Mouse (Mus musculus) midbrain, postnatal 0 days (tissue): ENCODE data around the gene Zfp536. TPM values are rescaled to one million over a fixed set of nuclear protein-coding genes. Genes with fewer than 3 reads are reported as not detected.

Experiments
- ATAC-seq: fragments of 200-750 bp; cut with Nextera tagmentation; 2 replicates; pipeline ENCODE4 v1.8.0; 2017; ENCODE audit warnings: moderate number of reproducible peaks, mild to moderate bottlenecking, moderate TSS enrichment, moderate library complexity; ENCODE audit not compliant: low FRiP score
- DNase-seq: peaks from one replicate; pipeline ENCODE4 v3.0.0-alpha.2; 2015; ENCODE audit warnings: low spot score
- H3K27ac ChIP-seq: fragments of 300-500 bp; sonication (generic); 2 replicates; pipeline ENCODE4 v1.5.1; 2014; ENCODE audit warnings: low read depth, mild to moderate bottlenecking, low read length, mixed read lengths
- H3K27me3 ChIP-seq: fragments of 300-500 bp; sonication (generic); 2 replicates; pipeline ENCODE4 v1.6.1; 2014; ENCODE audit warnings: low read length, control low read depth, mixed read lengths; ENCODE audit not compliant: insufficient read depth
- H3K36me3 ChIP-seq: fragments of 300-500 bp; sonication (generic); 2 replicates; pipeline ENCODE4 v1.6.1; 2014; ENCODE audit warnings: low read length, control low read depth, mixed read lengths; ENCODE audit not compliant: insufficient read depth
- H3K4me1 ChIP-seq: fragments of 300-500 bp; sonication (generic); 2 replicates; pipeline ENCODE4 v1.6.1; 2014; ENCODE audit warnings: mild to moderate bottlenecking, control low read depth, antibody characterized with exemption, low read length, mixed read lengths; ENCODE audit not compliant: insufficient read depth
- H3K4me2 ChIP-seq: fragments of 300-500 bp; sonication (generic); 2 replicates; pipeline ENCODE4 v1.6.1; 2014; ENCODE audit warnings: low read depth, mild to moderate bottlenecking, low read length, mixed read lengths; ENCODE audit not compliant: poor library complexity, severe bottlenecking
- H3K4me3 ChIP-seq: fragments of 300-500 bp; sonication (generic); 2 replicates; pipeline ENCODE4 v1.5.1; 2014; ENCODE audit warnings: low read depth, mild to moderate bottlenecking, low read length, moderate library complexity
- H3K9ac ChIP-seq: fragments of 300-500 bp; sonication (generic); replicated peaks from 2 replicates; pipeline ENCODE4 v1.6.1; 2014; ENCODE audit warnings: mild to moderate bottlenecking, low read length, moderate library complexity, mixed read lengths; ENCODE audit not compliant: poor library complexity, severe bottlenecking
- H3K9me3 ChIP-seq: fragments of 300-500 bp; sonication (generic); 2 replicates; pipeline ENCODE4 v1.6.1; 2016; ENCODE audit warnings: low read length, control low read depth
- CTCF ChIP-seq: IDR thresholded peaks from 2 replicates; pipeline ENCODE4 v1.5.1; 2016; ENCODE audit warnings: antibody characterized with exemption, mild to moderate bottlenecking
- WGBS: fragments of 180-500 bp; shearing (Covaris S2); extraction: QIAGEN DNeasy Blood & Tissue Kit; methylation state at CpG from one replicate; pipeline ENCODE4 v1.1.7; 2014; 5-methylcytosine and 5-hydroxymethylcytosine counted together
- polyA plus RNA-seq: library from polyadenylated mRNA; unstranded; fragments of >200 nt; fragmentation: Nextera tagmentation; extraction: Ambion mirVana; gene quantifications from 2 replicates; pipeline ENCODE4 v1.2.1, GENCODE M21; 2015
- total RNA-seq: library from RNA; depleted of rRNA; stranded (reverse); fragments of >200 nt; gene quantifications from 2 replicates; pipeline ENCODE4 v1.2.3, GENCODE M21; 2014

Zfp536 gene
- total and polyA plus RNA-seq, 2 experiments from 2014 or later = 16.4 to 48.2 TPM

DNA sequence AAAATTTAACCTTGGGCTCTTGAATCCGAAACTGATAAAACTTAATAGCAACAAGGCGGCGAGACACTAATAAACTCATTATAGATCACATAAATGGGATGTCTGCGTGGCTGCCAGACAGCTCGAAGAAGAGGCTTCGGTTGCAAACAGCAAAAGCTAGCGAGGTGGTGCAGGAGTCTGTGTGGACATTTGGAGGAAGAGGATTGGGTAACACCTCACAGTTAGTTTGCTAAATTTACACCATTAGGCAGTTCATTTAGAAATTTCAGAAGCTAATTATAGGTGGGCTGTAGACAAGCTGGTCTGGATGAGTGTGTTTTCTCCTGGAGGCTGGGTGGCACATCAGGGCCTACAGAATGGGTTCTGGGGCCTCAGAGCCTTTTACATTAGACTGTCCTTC is 143.0 kb downstream of the Zfp536 start:
- ATAC-seq (no peak), DNase-seq (no peak)
- Histone ChIP-seq H3K9me3 (no peaks in the 10 kb centered on the region), H3K9ac (no peak overlapping the region), H3K27me3 (no peaks in the 10 kb centered on the region), H3K4me3 (no peak overlapping the region), H3K4me2 (no peak overlapping the region), H3K27ac (no peak overlapping the region), H3K36me3 (no peaks in the 10 kb centered on the region), H3K4me1 (peaks cover 3% of the 10 kb centered on the region; the same call in 1 of the 2 replicates)
- WGBS = 92% methylated on average over 7 of the region's 7 CpGs
- no peak for TF ChIP-seq CTCF

DNA sequence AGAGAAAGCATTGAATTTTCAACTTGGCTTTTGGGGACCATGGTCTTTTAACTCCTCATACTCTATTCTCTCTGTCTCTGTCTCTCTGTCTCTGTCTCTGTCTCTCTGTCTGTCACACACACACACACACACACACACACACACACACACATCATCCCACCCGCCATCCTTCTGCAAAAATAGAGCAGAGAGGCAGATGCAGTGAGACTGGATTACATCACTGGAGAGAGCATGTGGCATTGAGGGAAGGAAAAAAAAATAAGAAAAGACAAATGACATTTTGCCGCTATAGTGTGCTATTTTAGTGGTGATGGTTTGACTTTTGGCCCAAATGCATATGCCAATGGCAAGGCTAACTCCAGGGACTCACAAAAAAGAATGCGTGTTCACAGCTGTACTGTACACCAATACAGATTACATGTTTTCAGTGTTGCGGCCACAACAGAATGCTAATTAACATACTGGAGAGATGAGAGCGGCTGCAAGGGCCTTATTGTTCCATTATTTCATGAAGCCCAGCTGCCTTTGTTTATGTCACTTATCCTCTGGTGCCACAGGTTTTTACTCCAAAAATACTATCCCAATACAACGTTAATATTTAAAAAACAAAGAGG is 145.4 kb downstream of the Zfp536 start:
- TF ChIP-seq CTCF = no peak
- Histone ChIP-seq H3K36me3 (no peaks in the 10 kb centered on the region), H3K4me2 (no peak overlapping the region), H3K27ac (peak overlapping the region; percentile 63), H3K9me3 (no peaks in the 10 kb centered on the region), H3K27me3 (no peaks in the 10 kb centered on the region), H3K9ac (no peak overlapping the region), H3K4me3 (no peak overlapping the region), H3K4me1 (peaks cover 12% of the 10 kb centered on the region)
- DNase-seq (no peak), ATAC-seq (no peak)
- 31% methylated on average over 6 of the region's 6 CpGs for WGBS

DNA sequence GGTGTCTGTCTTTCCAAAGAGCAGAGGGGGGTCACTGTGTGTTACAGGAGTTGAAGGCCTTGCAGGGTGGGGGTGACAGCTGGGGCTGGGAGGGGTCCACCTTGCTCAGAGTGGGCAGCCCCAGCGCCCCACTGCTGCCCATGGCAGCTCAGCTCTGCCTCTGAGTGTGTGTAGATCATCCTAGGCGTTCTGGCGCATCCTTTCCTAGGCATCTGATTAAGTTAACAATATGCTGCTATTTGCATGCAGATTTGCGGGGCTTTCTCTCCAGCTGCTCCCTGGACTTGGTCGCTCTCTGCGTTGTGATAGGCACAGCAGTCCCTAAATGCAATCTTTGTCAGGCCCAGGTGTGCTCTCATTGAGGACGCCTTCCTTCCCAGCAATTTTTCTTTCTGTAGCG is 147.7 kb downstream of the Zfp536 start:
- no peak for TF ChIP-seq CTCF
- Histone ChIP-seq H3K9me3 (no peaks in the 10 kb centered on the region), H3K27ac (peak overlapping the region; percentile 60), H3K4me2 (0 out of 2 replicates have a peak overlapping the region, but pooled peaks have one; percentile 9), H3K9ac (no peak overlapping the region), H3K36me3 (no peaks in the 10 kb centered on the region), H3K27me3 (no peaks in the 10 kb centered on the region), H3K4me1 (peaks cover 12% of the 10 kb centered on the region), H3K4me3 (no peak overlapping the region)
- DNase-seq (peak; percentile 51), ATAC-seq (no peak)
- 28% methylated on average over 8 of the region's 8 CpGs for WGBS

DNA sequence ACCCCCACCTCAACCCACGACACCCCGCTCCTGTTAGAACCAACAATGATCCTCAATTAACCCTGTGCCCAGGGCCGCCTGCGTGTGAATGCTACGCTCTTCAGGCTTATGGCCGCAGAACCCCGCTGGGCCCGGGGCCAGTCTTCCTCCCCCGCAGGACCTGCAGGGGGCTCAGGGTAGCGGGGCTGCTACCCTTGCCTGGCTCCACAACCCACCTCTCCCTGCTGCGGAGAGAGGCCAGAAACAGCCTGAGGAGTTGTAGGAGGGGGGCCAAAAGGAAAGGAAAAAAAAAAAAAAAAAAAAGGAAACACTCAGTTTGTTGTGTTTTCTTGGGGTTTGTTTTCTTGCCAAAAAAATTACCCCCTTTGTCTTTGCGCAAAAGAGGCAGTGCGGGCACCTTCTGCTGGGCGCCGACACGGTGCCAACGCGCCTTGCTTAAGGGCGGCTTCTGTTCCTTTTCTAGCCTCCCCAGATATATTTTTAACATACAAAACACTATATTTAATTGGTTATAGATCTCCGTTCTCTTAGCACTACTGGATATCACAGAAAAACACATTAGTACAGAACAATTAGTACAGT is 148.6 kb downstream of the Zfp536 start:
- H3K9me3 ChIP-seq = no peaks in the 10 kb centered on the region
- peak overlapping the region; percentile 79 for H3K27ac ChIP-seq
- ATAC-seq (peak; percentile 58), DNase-seq (peak; percentile 66)
- H3K4me3 ChIP-seq = peak overlapping the region; percentile 48
- peak overlapping the region; percentile 80 for H3K9ac ChIP-seq
- TF ChIP-seq CTCF = peak; percentile 28
- no peaks in the 10 kb centered on the region for H3K36me3 ChIP-seq
- H3K4me2 ChIP-seq = peak overlapping the region; percentile 80
- peaks cover 12% of the 10 kb centered on the region for H3K4me1 ChIP-seq
- WGBS = 6% methylated on average over 20 of the region's 20 CpGs
- H3K27me3 ChIP-seq = no peaks in the 10 kb centered on the region

DNA sequence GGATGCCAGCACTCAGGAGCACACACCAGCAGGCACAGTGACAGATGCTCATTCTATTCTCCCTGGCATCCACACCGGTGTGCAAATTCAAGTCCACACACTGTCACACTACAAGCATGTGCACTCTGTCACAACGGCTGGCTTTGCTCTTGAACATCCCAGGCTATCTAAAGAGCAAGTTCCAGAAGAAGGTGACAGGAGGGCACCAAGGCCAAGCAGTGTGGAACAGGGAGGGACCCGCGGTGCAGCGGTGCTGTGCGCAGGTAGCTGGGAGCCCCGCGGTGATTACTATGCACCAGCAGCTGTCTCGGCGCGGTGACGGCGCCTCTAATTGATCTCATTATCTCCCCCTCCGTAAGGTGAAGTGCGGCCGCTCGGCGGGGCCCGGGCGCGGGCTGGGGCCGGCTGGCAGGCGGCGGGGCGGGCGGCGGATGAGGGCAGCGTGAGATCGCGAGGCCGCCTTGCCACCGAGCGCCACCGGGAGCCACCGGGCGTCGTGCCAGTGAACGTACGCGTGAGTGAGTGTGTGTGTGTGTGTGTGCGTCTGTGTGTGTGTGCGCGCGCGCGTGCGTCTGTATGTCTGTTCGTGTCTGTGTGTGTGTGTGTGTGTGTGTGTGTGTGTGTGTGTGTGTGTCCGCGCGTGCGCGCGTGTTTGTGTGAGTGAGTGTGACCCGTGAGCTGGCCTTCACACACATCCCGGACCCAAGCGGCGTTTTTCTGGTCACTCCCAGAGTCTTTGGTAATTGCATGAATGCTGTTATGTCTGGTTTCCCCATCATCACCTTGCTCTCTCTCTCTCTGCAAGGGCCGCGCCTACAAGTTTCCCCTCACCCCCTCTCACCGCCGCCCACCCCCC is 149.3 kb downstream of the Zfp536 start:
- Histone ChIP-seq H3K4me1 (peaks cover 12% of the 10 kb centered on the region), H3K36me3 (no peaks in the 10 kb centered on the region), H3K4me3 (peak overlapping the region; percentile 48), H3K27ac (peak overlapping the region; percentile 79), H3K9ac (peak overlapping the region; percentile 80), H3K4me2 (peak overlapping the region; percentile 80), H3K27me3 (no peaks in the 10 kb centered on the region), H3K9me3 (no peaks in the 10 kb centered on the region)
- under 1% methylated on average over 57 of the region's 62 CpGs for WGBS
- DNase-seq = peak; percentile 81
- peak; percentile 70 for ATAC-seq
- no peak for TF ChIP-seq CTCF
